In the genomic region with DNA sequence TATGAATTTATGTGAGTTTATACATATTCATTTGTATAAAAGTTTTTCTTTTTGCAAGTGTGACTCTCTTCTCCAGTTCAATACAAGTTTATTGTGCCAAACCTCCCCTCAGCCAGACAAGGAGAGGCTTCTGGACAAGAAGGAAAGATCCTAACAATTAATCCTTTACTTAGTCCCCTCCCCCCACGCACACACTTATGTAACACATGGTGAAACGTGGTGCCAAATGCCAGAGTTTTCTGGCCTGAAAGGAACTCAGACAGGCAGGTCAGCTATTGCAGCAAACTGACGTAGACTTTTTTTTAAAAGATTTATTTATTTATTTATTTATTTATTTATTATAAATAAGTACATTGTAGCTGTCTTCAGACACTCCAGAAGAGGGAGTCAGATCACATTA, we compare ENCODE assay signal across 26 mouse cellular contexts. TPM values are rescaled to one million over a fixed set of nuclear protein-coding genes. Genes with fewer than 3 reads are reported as not detected.
A peak's percentile ranks its signal among the peaks of the same experiment; 100 is the strongest.
DNase-seq lines count a peak whose midpoint lies in the region; ATAC-seq and TF ChIP-seq lines count a peak whose summit lies in the region.
"Had no signal": no experiment of that assay in that cellular context is flagged by ENCODE, and none has a peak within 500 bp of the region (broad histone marks: within the 10 kb centered on the region; RNA-seq: fewer than 3 reads in every experiment).

No protein-coding gene starts in this region.

- no peak for TF ChIP-seq CTCF in kidney, adult 2 months (conservative IDR thresholded peaks at IDR 0.05; ENCODE audit: insufficient read depth, insufficient read length, low read depth, low read length)
- no peak for TF ChIP-seq CTCF in lung, adult 2 months (IDR thresholded peaks at IDR 0.05; ENCODE audit: insufficient read depth, low read length)

- no peak overlapping the region for H3K27ac ChIP-seq in kidney, adult 2 months (ENCODE audit: insufficient read depth, low read depth, low read length)
- no peak overlapping the region for H3K27ac ChIP-seq in kidney, embryonic 14.5 days (ENCODE audit: low read depth, low read length)
- H3K27ac ChIP-seq: embryonic facial prominence, embryonic 10.5 days; forebrain, embryonic 10.5 days; gastrocnemius, adult 2 months; hindbrain, embryonic 10.5 days; hindbrain, embryonic 14.5 days had no signal

- no peak overlapping the region for H3K4me2 ChIP-seq in kidney, embryonic 14.5 days (replicated peaks; ENCODE audit: low read depth, low read length)
- H3K4me2 ChIP-seq: heart, embryonic 12.5 days; hindbrain, embryonic 14.5 days had no signal

- TF ChIP-seq POLR2A in kidney, adult 2 months (IDR thresholded peaks at IDR 0.05; ENCODE audit: low read depth, low read length), result no peak
- no peak for TF ChIP-seq POLR2A in lung, adult 2 months (IDR thresholded peaks at IDR 0.05; ENCODE audit: borderline replicate concordance, extremely low read depth, low read depth, low read length)

- H3K9ac ChIP-seq in kidney, embryonic 14.5 days (ENCODE audit: low read depth, low read length), result no peak overlapping the region
- H3K9ac ChIP-seq: heart, embryonic 12.5 days; hindbrain, embryonic 14.5 days had no signal

- no peaks in the 10 kb centered on the region for H3K27me3 ChIP-seq in kidney, adult 2 months (replicated peaks; ENCODE audit: control insufficient read depth, insufficient read depth, low read length)
- no peaks in the 10 kb centered on the region for H3K27me3 ChIP-seq in kidney, embryonic 14.5 days (ENCODE audit: control insufficient read depth, insufficient read depth, low read length)
- H3K27me3 ChIP-seq: heart, embryonic 12.5 days had no signal

- H3K9me3 ChIP-seq in kidney, embryonic 14.5 days (ENCODE audit: control insufficient read depth, low read length), result no peaks in the 10 kb centered on the region
- H3K9me3 ChIP-seq: embryonic facial prominence, embryonic 10.5 days; forebrain, embryonic 10.5 days; G1E; hindbrain, embryonic 10.5 days had no signal

- 35% methylated on average over 3 of the region's 3 CpGs for WGBS in kidney, adult 2 months
- 73% methylated on average over 3 of the region's 3 CpGs for WGBS in kidney, embryonic 14.5 days
- 56% methylated on average over 3 of the region's 3 CpGs for WGBS in lung, adult 2 months

- no peaks in the 10 kb centered on the region for H3K36me3 ChIP-seq in kidney, adult 2 months (ENCODE audit: control insufficient read depth, insufficient read depth, low read length)
- no peaks in the 10 kb centered on the region for H3K36me3 ChIP-seq in kidney, embryonic 14.5 days (ENCODE audit: control insufficient read depth, insufficient read depth, low read length)
- H3K36me3 ChIP-seq: embryonic facial prominence, embryonic 10.5 days; forebrain, embryonic 10.5 days; G1E; heart, embryonic 12.5 days; hindbrain, embryonic 10.5 days had no signal

- peak; percentile 40 for DNase-seq in adrenal gland, postnatal 10 days
- no peak for DNase-seq in adrenal gland, adult 2 months
- peak; percentile 83 for DNase-seq in kidney, adult 2 months
- peak; percentile 40 for DNase-seq in lung, postnatal 36 days
- no peak for DNase-seq in lung, adult 2 months
- no peak for DNase-seq in cerebellum, postnatal 25 days
- DNase-seq: adrenal gland, adult 8-10 months; B cell, adult 2 months; cerebellum, adult 11-12 months; cerebellum, adult 9-11 months; gastrocnemius, adult 2 months; gastrocnemius, postnatal 25 days had no signal

- H3K4me3 ChIP-seq in kidney, adult 2 months (ENCODE audit: insufficient read depth, low read depth, low read length), result no peak overlapping the region
- H3K4me3 ChIP-seq in kidney, embryonic 14.5 days (ENCODE audit: low read length), result no peak overlapping the region
- H3K4me3 ChIP-seq in lung, adult 2 months (replicated peaks; ENCODE audit: extremely low read depth, low read depth, low read length), result no peak overlapping the region
- H3K4me3 ChIP-seq: embryonic facial prominence, embryonic 10.5 days; forebrain, embryonic 10.5 days; gastrocnemius, adult 2 months; heart, embryonic 12.5 days; hindbrain, embryonic 10.5 days had no signal

- ATAC-seq in kidney, embryonic 14.5 days (ENCODE audit: low FRiP score, low TSS enrichment), result no peak
- ATAC-seq: CD4-positive, CD25-positive, alpha-beta regulatory T cell, adult 4 months; forebrain, embryonic 14.5 days had no signal

- H3K4me1 ChIP-seq in kidney, adult 2 months (ENCODE audit: control insufficient read depth, insufficient read depth, low read length), result peaks cover 6% of the 10 kb centered on the region
- H3K4me1 ChIP-seq in kidney, embryonic 14.5 days (ENCODE audit: control insufficient read depth, insufficient read depth, low read length), result no peaks in the 10 kb centered on the region
- no peaks in the 10 kb centered on the region for H3K4me1 ChIP-seq in lung, adult 2 months (ENCODE audit: control insufficient read depth, insufficient read depth, low read length)
- H3K4me1 ChIP-seq: forebrain, embryonic 10.5 days; hindbrain, embryonic 10.5 days had no signal

RNA-seq across cellular contexts. Expression of gene Sept12, which starts 3.0 kb away (rescaled TPM):
- total RNA-seq in adrenal gland, postnatal 10 days (2021), result not detected
- not detected for total RNA-seq in adrenal gland, adult 2 months (2021)
- polyA plus RNA-seq in adrenal gland, adult 2 months (2012; rRNA removed), result not detected in 2 replicates
- 0.33 TPM in 1 of 2 replicates, not detected in the other for polyA plus RNA-seq in kidney, adult 2 months (2012; rRNA removed)
- 0.11 TPM in 1 of 2 replicates, not detected in the other for polyA plus RNA-seq in kidney, embryonic 14.5 days (2014; fragmentation: Nextera tagmentation; extraction: Ambion mirVana)
- polyA plus RNA-seq in lung, adult 2 months (2012; rRNA removed), result not detected in 2 replicates
- total RNA-seq: adrenal gland, adult 8-10 months; gastrocnemius, adult 2 months; gastrocnemius, postnatal 25 days; granulocyte monocyte progenitor cell, adult 5-6 weeks; heart, adult 8-10 months; heart, postnatal 25 days had no signal
- polyA plus RNA-seq: CD4-positive, CD25-positive, alpha-beta regulatory T cell, adult 4 months; embryonic facial prominence, embryonic 10.5 days; embryonic facial prominence, embryonic 14.5 days; forebrain, embryonic 10.5 days; forebrain, embryonic 14.5 days; heart, embryonic 12.5 days; heart, embryonic 16.5 days; hindbrain, embryonic 14.5 days had no signal

RNA-seq across cellular contexts. Expression of gene Smim22, which starts 6.5 kb away (rescaled TPM):
- total RNA-seq in adrenal gland, postnatal 10 days (2021), result 1 to 10 TPM in 1 of 2 experiments, not detected in 1; 1.4 TPM
- not detected for total RNA-seq in adrenal gland, adult 2 months (2021)
- 0.38 TPM in 1 of 2 replicates, not detected in the other for polyA plus RNA-seq in adrenal gland, adult 2 months (2012; rRNA removed)
- polyA plus RNA-seq in kidney, adult 2 months (2012; rRNA removed), result 156 and 232 TPM in 2 replicates
- 10.2 and 10.4 TPM in 2 replicates for polyA plus RNA-seq in kidney, embryonic 14.5 days (2014; fragmentation: Nextera tagmentation; extraction: Ambion mirVana)
- polyA plus RNA-seq in lung, adult 2 months (2012; rRNA removed), result 73.2 and 81.3 TPM in 2 replicates
- total RNA-seq: adrenal gland, adult 8-10 months; G1E; gastrocnemius, adult 2 months; gastrocnemius, postnatal 25 days; granulocyte monocyte progenitor cell, adult 5-6 weeks; heart, adult 8-10 months; heart, postnatal 25 days had no signal
- polyA plus RNA-seq: CD4-positive, CD25-positive, alpha-beta regulatory T cell, adult 4 months; G1E had no signal

RNA-seq across cellular contexts. Expression of gene Rogdi, which starts 12.7 kb away (rescaled TPM):
- total RNA-seq in adrenal gland, postnatal 10 days (2021), result 10 to 100 TPM; 33.0 to 43.7 TPM
- 10 to 100 TPM; 16.9 to 28.1 TPM for total RNA-seq in adrenal gland, adult 2 months (2021)
- polyA plus RNA-seq in adrenal gland, adult 2 months (2012; rRNA removed), result 83.9 and 99.3 TPM in 2 replicates
- 251 and 286 TPM in 2 replicates for polyA plus RNA-seq in kidney, adult 2 months (2012; rRNA removed)
- polyA plus RNA-seq in kidney, embryonic 14.5 days (2014; fragmentation: Nextera tagmentation; extraction: Ambion mirVana), result 80.9 and 86.2 TPM in 2 replicates
- 108 and 117 TPM in 2 replicates for polyA plus RNA-seq in lung, adult 2 months (2012; rRNA removed)

RNA-seq across cellular contexts. Expression of gene Anks3, which starts 36.6 kb away (rescaled TPM):
- 10 to 100 TPM; 30.3 to 41.9 TPM for total RNA-seq in adrenal gland, postnatal 10 days (2021)
- 10 to 100 TPM; 30.8 to 33.9 TPM for total RNA-seq in adrenal gland, adult 2 months (2021)
- polyA plus RNA-seq in adrenal gland, adult 2 months (2012; rRNA removed), result 39.2 and 45.3 TPM in 2 replicates
- polyA plus RNA-seq in kidney, adult 2 months (2012; rRNA removed), result 50.7 and 61.1 TPM in 2 replicates
- 45.6 and 61.3 TPM in 2 replicates for polyA plus RNA-seq in kidney, embryonic 14.5 days (2014; fragmentation: Nextera tagmentation; extraction: Ambion mirVana)
- polyA plus RNA-seq in lung, adult 2 months (2012; rRNA removed), result 55.9 and 58.6 TPM in 2 replicates

RNA-seq across cellular contexts. Expression of gene Glyr1, which starts 49.1 kb away (rescaled TPM):
- 10 to 100 TPM; 80.1 to 82.7 TPM for total RNA-seq in adrenal gland, postnatal 10 days (2021)
- 10 to 100 TPM; 92.6 to 96.5 TPM for total RNA-seq in adrenal gland, adult 2 months (2021)
- polyA plus RNA-seq in adrenal gland, adult 2 months (2012; rRNA removed), result 51.7 and 71.3 TPM in 2 replicates
- 76.1 and 85.6 TPM in 2 replicates for polyA plus RNA-seq in kidney, adult 2 months (2012; rRNA removed)
- polyA plus RNA-seq in kidney, embryonic 14.5 days (2014; fragmentation: Nextera tagmentation; extraction: Ambion mirVana), result 66.0 and 96.3 TPM in 2 replicates
- polyA plus RNA-seq in lung, adult 2 months (2012; rRNA removed), result 46.8 and 60.1 TPM in 2 replicates

Comparison
In these comparisons a context has a peak if more than half of its experiments do, and no peak if none do; other contexts are left out.
1. DNase-seq: peak in adrenal gland, postnatal 10 days (single experiment), kidney, adult 2 months (single experiment) and lung, postnatal 36 days (single experiment); none in adrenal gland, adult 2 months (single experiment), lung, adult 2 months (single experiment) and cerebellum, postnatal 25 days (0 of 2).